Mouse (Mus musculus): ENCODE results near the gene Ogfod3. TPM values are rescaled to one million over a fixed set of nuclear protein-coding genes. Genes with fewer than 3 reads are reported as not detected.

The Ogfod3 gene
- polyA plus RNA-seq, 1 experiment from 2014 or later: 26.2 TPM

GRCm38 (mm10) chr11:121232706-121233105 lies 28.2 kb upstream of the Ogfod3 start:
- DNase-seq (no peak), ATAC-seq (ENCODE audit: insufficient read depth) (no peak)
- Histone ChIP-seq H3K36me3 (ENCODE audit: insufficient read depth) (no peaks in the 10 kb centered on the region), H3K4me3 (ENCODE audit: low read depth, low read length) (no peak overlapping the region), H3K9me3 (ENCODE audit: low read depth, low read length) (no peaks in the 10 kb centered on the region), H3K9ac (no peak overlapping the region), H3K27me3 (ENCODE audit: insufficient read depth, low read length) (no peaks in the 10 kb centered on the region), H3K27ac (ENCODE audit: low read depth) (no peak overlapping the region), H3K4me2 (no peak overlapping the region), H3K4me1 (ENCODE audit: insufficient read depth) (peaks cover 3% of the 10 kb centered on the region; the same call in 1 of the 2 replicates)
- no peak for TF ChIP-seq CTCF (IDR thresholded peaks at IDR 0.05; ENCODE audit: low read depth)
- 26% methylated on average over 4 of the region's 4 CpGs for WGBS

- 46% methylated on average over 4 of the region's 4 CpGs for WGBS
- ATAC-seq (ENCODE audit: insufficient read depth) (no peak), DNase-seq (peak; percentile 19)
- H3K4me3 ChIP-seq (ENCODE audit: low read depth, low read length): no peak overlapping the region
- peaks cover 5% of the 10 kb centered on the region for H3K36me3 ChIP-seq (ENCODE audit: insufficient read depth)
- no peaks in the 10 kb centered on the region for H3K27me3 ChIP-seq (ENCODE audit: insufficient read depth, low read length)
- H3K9ac ChIP-seq: no peak overlapping the region
- H3K4me1 ChIP-seq (ENCODE audit: insufficient read depth): peaks cover 3% of the 10 kb centered on the region; the same call in 1 of the 2 replicates
- H3K27ac ChIP-seq (ENCODE audit: low read depth): no peak overlapping the region
- no peak overlapping the region for H3K4me2 ChIP-seq
- no peaks in the 10 kb centered on the region for H3K9me3 ChIP-seq (ENCODE audit: low read depth, low read length)
- TF ChIP-seq CTCF (IDR thresholded peaks at IDR 0.05; ENCODE audit: low read depth): no peak
Measured at GRCm38 (mm10) chr11:121231628-121232291, 27.2 kb upstream of the Ogfod3 start.

- ATAC-seq (ENCODE audit: insufficient read depth): no peak
- H3K4me2 ChIP-seq: no peak overlapping the region
- H3K9ac ChIP-seq: no peak overlapping the region
- H3K9me3 ChIP-seq (ENCODE audit: low read depth, low read length): no peaks in the 10 kb centered on the region
- H3K27ac ChIP-seq (ENCODE audit: low read depth): no peak overlapping the region
- H3K4me1 ChIP-seq (ENCODE audit: insufficient read depth): peaks cover 3% of the 10 kb centered on the region; the same call in 1 of the 2 replicates
- no peak for DNase-seq
- TF ChIP-seq CTCF (IDR thresholded peaks at IDR 0.05; ENCODE audit: low read depth): no peak
- peaks cover 11% of the 10 kb centered on the region for H3K36me3 ChIP-seq (ENCODE audit: insufficient read depth)
- H3K4me3 ChIP-seq (ENCODE audit: low read depth, low read length): no peak overlapping the region
- H3K27me3 ChIP-seq (ENCODE audit: insufficient read depth, low read length): no peaks in the 10 kb centered on the region
- WGBS: 71% methylated on average over 4 of the region's 4 CpGs
Measured at GRCm38 (mm10) chr11:121231191-121231590, 26.7 kb upstream of the Ogfod3 start.

- H3K27ac ChIP-seq (ENCODE audit: low read depth): peak within 1 kb of the TSS; percentile 74
- peak; percentile 18; the same call in 1 of the 2 replicates for TF ChIP-seq CTCF (IDR thresholded peaks at IDR 0.05; ENCODE audit: low read depth)
- H3K4me2 ChIP-seq: peak within 1 kb of the TSS; percentile 63
- peak; percentile 87 for DNase-seq
- WGBS: under 1% methylated on average over 23 of the region's 23 CpGs
- no peaks in the 10 kb centered on the region for H3K27me3 ChIP-seq (ENCODE audit: insufficient read depth, low read length)
- no peaks in the 10 kb centered on the region for H3K9me3 ChIP-seq (ENCODE audit: low read depth, low read length)
- H3K4me3 ChIP-seq (ENCODE audit: low read depth, low read length): peak within 1 kb of the TSS; percentile 59
- H3K36me3 ChIP-seq (ENCODE audit: insufficient read depth): peaks cover 32% of the 10 kb centered on the region
- H3K9ac ChIP-seq: peak within 1 kb of the TSS; percentile 61
- peak; percentile 92 for ATAC-seq (ENCODE audit: insufficient read depth)
- peaks cover 3% of the 10 kb centered on the region; the same call in 1 of the 2 replicates for H3K4me1 ChIP-seq (ENCODE audit: insufficient read depth)
Measured at GRCm38 (mm10) chr11:121229018-121229439, 24.5 kb upstream of the Ogfod3 start, which contains the start of gene Cybc1. Cybc1 (minus strand) TSS chr11:121229322.

GRCm38 (mm10) chr11:121228129-121229017 lies 23.9 kb upstream of the Ogfod3 start:
- ATAC-seq (ENCODE audit: insufficient read depth) (no peak; the same call in 1 of the 2 replicates), DNase-seq (peak; percentile 3)
- TF ChIP-seq CTCF (IDR thresholded peaks at IDR 0.05; ENCODE audit: low read depth): no peak
- no peaks in the 10 kb centered on the region for H3K27me3 ChIP-seq (ENCODE audit: insufficient read depth, low read length)
- H3K36me3 ChIP-seq (ENCODE audit: insufficient read depth): peaks cover 38% of the 10 kb centered on the region
- H3K4me3 ChIP-seq (ENCODE audit: low read depth, low read length): peak overlapping the region; percentile 59
- H3K27ac ChIP-seq (ENCODE audit: low read depth): peak overlapping the region; percentile 74
- no peaks in the 10 kb centered on the region for H3K9me3 ChIP-seq (ENCODE audit: low read depth, low read length)
- peak overlapping the region; percentile 61 for H3K9ac ChIP-seq
- peaks cover 3% of the 10 kb centered on the region; the same call in 1 of the 2 replicates for H3K4me1 ChIP-seq (ENCODE audit: insufficient read depth)
- peak overlapping the region; percentile 63 for H3K4me2 ChIP-seq
- WGBS: 16% methylated on average over 21 of the region's 21 CpGs

GRCm38 (mm10) chr11:121221321-121222010 lies 17.0 kb upstream of the Ogfod3 start:
- no peak for ATAC-seq (ENCODE audit: insufficient read depth)
- no peaks in the 10 kb centered on the region for H3K4me1 ChIP-seq (ENCODE audit: insufficient read depth)
- no peak for DNase-seq
- H3K4me2 ChIP-seq: no peak overlapping the region
- WGBS: 91% methylated on average over 6 of the region's 6 CpGs
- TF ChIP-seq CTCF (IDR thresholded peaks at IDR 0.05; ENCODE audit: low read depth): no peak
- H3K27me3 ChIP-seq (ENCODE audit: insufficient read depth, low read length): no peaks in the 10 kb centered on the region
- H3K9ac ChIP-seq: no peak overlapping the region
- no peaks in the 10 kb centered on the region for H3K9me3 ChIP-seq (ENCODE audit: low read depth, low read length)
- no peak overlapping the region for H3K4me3 ChIP-seq (ENCODE audit: low read depth, low read length)
- H3K36me3 ChIP-seq (ENCODE audit: insufficient read depth): peaks cover 91% of the 10 kb centered on the region
- H3K27ac ChIP-seq (ENCODE audit: low read depth): no peak overlapping the region

Data from lung, embryonic 14.5 days (tissue).